Mouse (Mus musculus): Measurements from ENCODE around the gene Ccdc83.

GRCm38 (mm10) chr7:90280878-90281277, 15.3 kb upstream of the Ccdc83 start:
- TF ChIP-seq CTCF (IDR thresholded peaks at IDR 0.05; ENCODE audit: low read depth, low read length) (no peak), POLR2A (IDR thresholded peaks at IDR 0.05; ENCODE audit: insufficient read depth, low read length) (no peak)

All from ES-Bruce4 (cell line).